Mouse (Mus musculus): ENCODE measurements at regions not wholly inside any gene's neighbourhood (a gene's known extent, or its start where the extent isn't known, plus 50 kb on each side); places are given as distances from the start of the nearest gene placed in this dataset.

DNA sequence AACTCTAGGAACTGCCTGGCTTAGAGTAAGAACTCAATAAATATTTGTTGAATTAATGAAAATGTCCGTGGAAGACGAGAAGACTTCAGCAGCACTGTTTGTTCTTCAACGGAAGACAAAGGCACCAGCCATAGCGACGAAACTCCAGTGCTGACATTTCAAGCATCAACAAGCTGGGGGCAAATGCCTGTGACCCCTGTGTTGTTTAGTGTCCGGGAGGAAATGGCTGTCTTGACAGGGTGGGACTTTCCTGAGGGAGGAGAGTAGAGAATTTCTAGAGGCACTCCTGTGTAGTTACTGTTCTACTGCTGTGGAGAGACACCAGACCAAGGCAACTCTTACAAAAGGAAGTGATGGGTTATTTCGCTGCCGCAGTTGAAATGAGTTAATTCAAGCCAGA, 129.2 kb downstream of the Matn1 start:
- DNase-seq (ENCODE audit: low spot score): no peak
- no peak overlapping the region for H3K27ac ChIP-seq (ENCODE audit: low read depth, low read length)

GRCm38 (mm10) chr4:131075326-131075932, 131.2 kb downstream of the Matn1 start:
- H3K4me1 ChIP-seq (replicated peaks; ENCODE audit: control insufficient read depth, insufficient read depth, low read length): no peaks in the 10 kb centered on the region
- no peaks in the 10 kb centered on the region for H3K36me3 ChIP-seq (ENCODE audit: control insufficient read depth, insufficient read depth, low read length)
- ATAC-seq (replicated peaks; ENCODE audit: low FRiP score): no peak
- no peak overlapping the region for H3K4me2 ChIP-seq
- no peak overlapping the region for H3K9ac ChIP-seq (ENCODE audit: low read depth, low read length)
- 81% methylated on average over 8 of the region's 8 CpGs for WGBS
- no peak overlapping the region for H3K4me3 ChIP-seq (ENCODE audit: low read depth, low read length)
- H3K27ac ChIP-seq (ENCODE audit: low read depth, low read length): no peak overlapping the region
- no peaks in the 10 kb centered on the region for H3K9me3 ChIP-seq (ENCODE audit: control insufficient read depth, low read length)
- no peaks in the 10 kb centered on the region for H3K27me3 ChIP-seq (replicated peaks; ENCODE audit: control insufficient read depth, insufficient read depth, low read length)
- DNase-seq (ENCODE audit: low spot score): no peak

More for the DNA sequence above, 129.2 kb downstream of the Matn1 start:
- Histone ChIP-seq H3K4me1 (replicated peaks; ENCODE audit: control insufficient read depth, insufficient read depth, low read length) (no peaks in the 10 kb centered on the region), H3K4me3 (ENCODE audit: low read depth, low read length) (no peak overlapping the region), H3K36me3 (ENCODE audit: control insufficient read depth, insufficient read depth, low read length) (no peaks in the 10 kb centered on the region), H3K9me3 (ENCODE audit: control insufficient read depth, low read length) (no peaks in the 10 kb centered on the region), H3K9ac (ENCODE audit: low read depth, low read length) (no peak overlapping the region), H3K4me2 (no peak overlapping the region), H3K27me3 (replicated peaks; ENCODE audit: control insufficient read depth, insufficient read depth, low read length) (no peaks in the 10 kb centered on the region)
- no peak for ATAC-seq (replicated peaks; ENCODE audit: low FRiP score)
- 64% methylated on average over 8 of the region's 8 CpGs for WGBS

GRCm38 (mm10) chr4:131076628-131077027, 132.4 kb downstream of the Matn1 start:
- no peak; the same call in 1 of the 2 replicates for ATAC-seq (replicated peaks; ENCODE audit: low FRiP score)
- H3K4me2 ChIP-seq: no peak overlapping the region
- no peak overlapping the region for H3K27ac ChIP-seq (ENCODE audit: low read depth, low read length)
- H3K27me3 ChIP-seq (replicated peaks; ENCODE audit: control insufficient read depth, insufficient read depth, low read length): no peaks in the 10 kb centered on the region
- no peak overlapping the region for H3K4me3 ChIP-seq (ENCODE audit: low read depth, low read length)
- H3K9me3 ChIP-seq (ENCODE audit: control insufficient read depth, low read length): no peaks in the 10 kb centered on the region
- no peaks in the 10 kb centered on the region for H3K36me3 ChIP-seq (ENCODE audit: control insufficient read depth, insufficient read depth, low read length)
- no peak for DNase-seq (ENCODE audit: low spot score)
- H3K9ac ChIP-seq (ENCODE audit: low read depth, low read length): no peak overlapping the region
- no peaks in the 10 kb centered on the region for H3K4me1 ChIP-seq (replicated peaks; ENCODE audit: control insufficient read depth, insufficient read depth, low read length)
- WGBS: 48% methylated on average over 3 of the region's 3 CpGs

- no peaks in the 10 kb centered on the region for H3K4me1 ChIP-seq (replicated peaks; ENCODE audit: control insufficient read depth, insufficient read depth, low read length)
- no peaks in the 10 kb centered on the region for H3K36me3 ChIP-seq (ENCODE audit: control insufficient read depth, insufficient read depth, low read length)
- H3K4me3 ChIP-seq (ENCODE audit: low read depth, low read length): no peak overlapping the region
- no peak overlapping the region for H3K27ac ChIP-seq (ENCODE audit: low read depth, low read length)
- H3K4me2 ChIP-seq: no peak overlapping the region
- no peak for ATAC-seq (replicated peaks; ENCODE audit: low FRiP score)
- no peaks in the 10 kb centered on the region for H3K9me3 ChIP-seq (ENCODE audit: control insufficient read depth, low read length)
- H3K27me3 ChIP-seq (replicated peaks; ENCODE audit: control insufficient read depth, insufficient read depth, low read length): no peaks in the 10 kb centered on the region
- no peak for DNase-seq (ENCODE audit: low spot score)
- 63% methylated on average over 1 of the region's 1 CpGs for WGBS
- no peak overlapping the region for H3K9ac ChIP-seq (ENCODE audit: low read depth, low read length)
These were observed 135.9 kb downstream of the Matn1 start for GRCm38 (mm10) chr4:131080113-131080512.

DNA sequence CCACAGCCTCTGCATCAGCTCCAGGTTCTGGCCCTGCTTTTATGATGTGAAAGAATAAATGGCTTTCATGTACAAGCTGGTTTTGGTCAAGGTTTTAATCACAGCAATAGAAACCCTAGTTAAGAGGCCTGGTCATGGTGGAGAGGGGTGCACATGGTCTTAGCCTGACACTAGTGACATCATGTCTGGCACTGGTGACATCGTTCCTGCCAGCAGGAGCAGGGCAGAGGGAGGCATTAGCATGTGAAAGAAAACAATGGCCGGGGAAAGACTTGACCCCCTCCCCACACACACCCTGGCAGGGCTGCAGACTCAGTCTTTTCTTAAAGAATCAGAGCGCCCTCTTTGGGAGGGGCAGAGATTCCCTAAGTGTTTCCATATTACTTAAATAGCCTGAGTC, 139.2 kb downstream of the Matn1 start:
- DNase-seq (ENCODE audit: low spot score): no peak
- no peaks in the 10 kb centered on the region for H3K4me1 ChIP-seq (replicated peaks; ENCODE audit: control insufficient read depth, insufficient read depth, low read length)
- WGBS: 52% methylated on average over 3 of the region's 3 CpGs
- H3K27ac ChIP-seq (ENCODE audit: low read depth, low read length): no peak overlapping the region
- no peaks in the 10 kb centered on the region for H3K36me3 ChIP-seq (ENCODE audit: control insufficient read depth, insufficient read depth, low read length)
- no peak overlapping the region for H3K9ac ChIP-seq (ENCODE audit: low read depth, low read length)
- no peak overlapping the region for H3K4me3 ChIP-seq (ENCODE audit: low read depth, low read length)
- H3K27me3 ChIP-seq (replicated peaks; ENCODE audit: control insufficient read depth, insufficient read depth, low read length): no peaks in the 10 kb centered on the region
- ATAC-seq (replicated peaks; ENCODE audit: low FRiP score): no peak
- no peaks in the 10 kb centered on the region for H3K9me3 ChIP-seq (ENCODE audit: control insufficient read depth, low read length)
- H3K4me2 ChIP-seq: no peak overlapping the region

- H3K27ac ChIP-seq (ENCODE audit: low read depth, low read length): no peak overlapping the region
- H3K4me3 ChIP-seq (ENCODE audit: low read depth, low read length): no peak overlapping the region
- DNase-seq (ENCODE audit: low spot score) (no peak), ATAC-seq (replicated peaks; ENCODE audit: low FRiP score) (no peak)
- H3K4me1 ChIP-seq (replicated peaks; ENCODE audit: control insufficient read depth, insufficient read depth, low read length): no peaks in the 10 kb centered on the region
- no peaks in the 10 kb centered on the region for H3K9me3 ChIP-seq (ENCODE audit: control insufficient read depth, low read length)
- H3K9ac ChIP-seq (ENCODE audit: low read depth, low read length): no peak overlapping the region
- WGBS: 45% methylated on average over 6 of the region's 6 CpGs
- no peaks in the 10 kb centered on the region for H3K36me3 ChIP-seq (ENCODE audit: control insufficient read depth, insufficient read depth, low read length)
- no peaks in the 10 kb centered on the region for H3K27me3 ChIP-seq (replicated peaks; ENCODE audit: control insufficient read depth, insufficient read depth, low read length)
- H3K4me2 ChIP-seq: no peak overlapping the region
These were observed 153.2 kb downstream of the Matn1 start for GRCm38 (mm10) chr4:131097421-131097820.

- H3K36me3 ChIP-seq (ENCODE audit: control insufficient read depth, insufficient read depth, low read length): no peaks in the 10 kb centered on the region
- no peaks in the 10 kb centered on the region for H3K9me3 ChIP-seq (ENCODE audit: control insufficient read depth, low read length)
- no peak overlapping the region for H3K27ac ChIP-seq (ENCODE audit: low read depth, low read length)
- no peak overlapping the region for H3K9ac ChIP-seq (ENCODE audit: low read depth, low read length)
- WGBS: 49% methylated on average over 10 of the region's 10 CpGs
- DNase-seq (ENCODE audit: low spot score) (no peak), ATAC-seq (replicated peaks; ENCODE audit: low FRiP score) (no peak)
- H3K27me3 ChIP-seq (replicated peaks; ENCODE audit: control insufficient read depth, insufficient read depth, low read length): no peaks in the 10 kb centered on the region
- H3K4me3 ChIP-seq (ENCODE audit: low read depth, low read length): no peak overlapping the region
- H3K4me2 ChIP-seq: no peak overlapping the region
- H3K4me1 ChIP-seq (replicated peaks; ENCODE audit: control insufficient read depth, insufficient read depth, low read length): no peaks in the 10 kb centered on the region
These were observed 156.1 kb downstream of the Matn1 start for GRCm38 (mm10) chr4:131100093-131100795.

DNA sequence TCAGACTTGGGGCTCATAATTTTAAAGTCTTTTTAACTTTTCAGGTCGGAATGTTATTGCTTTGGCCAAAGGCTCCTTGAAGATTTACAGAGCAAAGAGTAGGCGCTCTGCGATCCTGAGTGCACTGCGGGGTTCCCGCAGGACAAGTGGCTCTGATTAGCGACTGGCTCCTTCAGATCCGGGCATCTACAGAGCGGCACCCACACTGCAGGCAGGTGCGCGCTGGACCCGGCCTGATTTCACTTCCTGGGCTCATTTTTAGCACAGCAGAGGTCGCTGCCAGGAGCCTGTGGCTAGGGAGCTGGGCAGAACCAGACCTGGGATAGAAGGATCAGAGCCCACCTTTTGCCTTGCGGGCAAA, 156.6 kb downstream of the Matn1 start:
- no peak overlapping the region for H3K9ac ChIP-seq (ENCODE audit: low read depth, low read length)
- no peaks in the 10 kb centered on the region for H3K4me1 ChIP-seq (replicated peaks; ENCODE audit: control insufficient read depth, insufficient read depth, low read length)
- no peak overlapping the region for H3K4me3 ChIP-seq (ENCODE audit: low read depth, low read length)
- H3K36me3 ChIP-seq (ENCODE audit: control insufficient read depth, insufficient read depth, low read length): no peaks in the 10 kb centered on the region
- H3K4me2 ChIP-seq: no peak overlapping the region
- DNase-seq (ENCODE audit: low spot score): no peak
- 23% methylated on average over 13 of the region's 13 CpGs for WGBS
- H3K27ac ChIP-seq (ENCODE audit: low read depth, low read length): no peak overlapping the region
- H3K27me3 ChIP-seq (replicated peaks; ENCODE audit: control insufficient read depth, insufficient read depth, low read length): no peaks in the 10 kb centered on the region
- no peak for ATAC-seq (replicated peaks; ENCODE audit: low FRiP score)
- H3K9me3 ChIP-seq (ENCODE audit: control insufficient read depth, low read length): no peaks in the 10 kb centered on the region

- Histone ChIP-seq H3K27ac (ENCODE audit: low read depth, low read length) (no peak overlapping the region), H3K4me2 (no peak overlapping the region), H3K9me3 (ENCODE audit: control insufficient read depth, low read length) (no peaks in the 10 kb centered on the region), H3K4me3 (ENCODE audit: low read depth, low read length) (no peak overlapping the region), H3K4me1 (replicated peaks; ENCODE audit: control insufficient read depth, insufficient read depth, low read length) (no peaks in the 10 kb centered on the region), H3K27me3 (replicated peaks; ENCODE audit: control insufficient read depth, insufficient read depth, low read length) (no peaks in the 10 kb centered on the region), H3K9ac (ENCODE audit: low read depth, low read length) (no peak overlapping the region), H3K36me3 (ENCODE audit: control insufficient read depth, insufficient read depth, low read length) (no peaks in the 10 kb centered on the region)
- WGBS: 68% methylated on average over 4 of the region's 4 CpGs
- ATAC-seq (replicated peaks; ENCODE audit: low FRiP score): no peak
- no peak for DNase-seq (ENCODE audit: low spot score)
These were observed 158.0 kb downstream of the Matn1 start for GRCm38 (mm10) chr4:131102163-131102562.
